Mouse (Mus musculus): ENCODE measurements around the gene Myo5c. TPM values are rescaled to one million over a fixed set of nuclear protein-coding genes. Genes with fewer than 3 reads are reported as not detected.
A peak's percentile ranks its signal among the peaks of the same experiment; 100 is the strongest.

Myo5c gene
- polyA plus RNA-seq, 2 experiments: 0.41 to 0.52 TPM

DNA sequence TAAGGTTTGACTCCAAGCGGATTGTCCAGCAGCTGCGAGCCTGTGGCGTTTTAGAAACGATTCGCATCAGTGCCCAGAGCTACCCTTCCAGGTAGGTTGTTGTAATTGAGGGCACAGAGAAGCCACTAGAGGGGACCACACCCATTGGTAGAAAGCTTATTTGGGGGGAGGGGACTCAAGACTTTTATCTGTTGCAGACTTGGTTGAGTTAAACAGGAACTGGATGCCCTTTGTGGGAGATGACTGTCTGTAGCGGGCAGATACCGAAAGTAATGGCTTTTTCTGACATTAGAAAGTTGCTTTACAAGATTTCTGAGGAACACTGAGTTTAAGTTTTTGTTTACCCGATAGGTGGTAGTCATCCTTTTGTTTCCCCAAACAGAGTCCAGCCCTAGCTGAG lies 39.7 kb downstream of the Myo5c start:
- TF ChIP-seq CTCF (IDR thresholded peaks at IDR 0.05; ENCODE audit: low read depth) (no peak), EP300 (IDR thresholded peaks at IDR 0.05; ENCODE audit: low read depth) (no peak)
- H3K27me3 ChIP-seq (ENCODE audit: control insufficient read depth, insufficient read depth, low read length): no peaks in the 10 kb centered on the region
- ATAC-seq (ENCODE audit: insufficient read depth): no peak
- DNase-seq (ENCODE audit: low read depth in 3 of 3, low spot score in 3 of 3): no peak
- no peaks in the 10 kb centered on the region for H3K9me3 ChIP-seq (ENCODE audit: control insufficient read depth, low read length)
- H3K9ac ChIP-seq (replicated peaks): no peak overlapping the region
- no peak overlapping the region for H3K4me3 ChIP-seq (ENCODE audit: insufficient read depth in 1 of 2, low read depth in 2 of 2, low read length in 2 of 2)
- H3K36me3 ChIP-seq (replicated peaks; ENCODE audit: control insufficient read depth, insufficient read depth, low read depth): no peaks in the 10 kb centered on the region
- peaks cover 0 to 2% of the 10 kb centered on the region in 2 experiments; a peak in 1 of 4 replicates for H3K4me1 ChIP-seq (replicated peaks; ENCODE audit: control insufficient read depth in 2 of 2, insufficient read depth in 2 of 2, low read length in 1 of 2)
- 56% methylated on average over 8 of the region's 8 CpGs for WGBS (ENCODE audit: insufficient replicate concordance)
- no peak overlapping the region for H3K27ac ChIP-seq
- no peak overlapping the region for H3K4me2 ChIP-seq (ENCODE audit: low read depth)

DNA sequence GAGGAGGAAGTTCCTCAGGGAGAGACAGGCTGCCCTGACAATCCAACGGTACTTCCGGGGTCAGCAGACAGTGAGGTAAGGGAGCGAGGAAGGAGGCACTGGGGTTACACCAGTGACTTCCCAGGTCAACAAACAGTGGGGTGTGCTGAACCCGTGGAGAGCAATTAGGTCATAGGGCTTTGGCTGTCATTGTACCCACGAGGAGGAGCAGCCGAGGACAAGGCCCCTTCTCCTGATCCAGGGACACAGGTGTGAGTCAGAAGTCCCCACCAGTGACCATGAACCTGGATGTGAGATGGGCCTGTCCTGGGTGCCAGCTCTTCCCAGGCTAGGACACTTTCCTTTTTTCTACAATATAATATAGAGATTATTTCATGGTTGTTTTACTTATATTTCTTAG lies 41.8 kb downstream of the Myo5c start:
- 62% methylated on average over 6 of the region's 6 CpGs for WGBS (ENCODE audit: insufficient replicate concordance)
- no peak overlapping the region for H3K27ac ChIP-seq
- H3K4me3 ChIP-seq (ENCODE audit: insufficient read depth in 1 of 2, low read depth in 2 of 2, low read length in 2 of 2): no peak overlapping the region
- DNase-seq (ENCODE audit: low read depth in 3 of 3, low spot score in 3 of 3) (no peak), ATAC-seq (ENCODE audit: insufficient read depth) (no peak)
- no peaks in the 10 kb centered on the region for H3K27me3 ChIP-seq (ENCODE audit: control insufficient read depth, insufficient read depth, low read length)
- no peak overlapping the region for H3K4me2 ChIP-seq (ENCODE audit: low read depth)
- no peak for TF ChIP-seq CTCF (IDR thresholded peaks at IDR 0.05; ENCODE audit: low read depth)
- no peak overlapping the region for H3K9ac ChIP-seq (replicated peaks)
- no peaks in the 10 kb centered on the region for H3K4me1 ChIP-seq (replicated peaks; ENCODE audit: control insufficient read depth in 2 of 2, insufficient read depth in 2 of 2, low read length in 1 of 2)
- no peaks in the 10 kb centered on the region for H3K36me3 ChIP-seq (replicated peaks; ENCODE audit: control insufficient read depth, insufficient read depth, low read depth)
- H3K9me3 ChIP-seq (ENCODE audit: control insufficient read depth, low read length): no peaks in the 10 kb centered on the region

DNA sequence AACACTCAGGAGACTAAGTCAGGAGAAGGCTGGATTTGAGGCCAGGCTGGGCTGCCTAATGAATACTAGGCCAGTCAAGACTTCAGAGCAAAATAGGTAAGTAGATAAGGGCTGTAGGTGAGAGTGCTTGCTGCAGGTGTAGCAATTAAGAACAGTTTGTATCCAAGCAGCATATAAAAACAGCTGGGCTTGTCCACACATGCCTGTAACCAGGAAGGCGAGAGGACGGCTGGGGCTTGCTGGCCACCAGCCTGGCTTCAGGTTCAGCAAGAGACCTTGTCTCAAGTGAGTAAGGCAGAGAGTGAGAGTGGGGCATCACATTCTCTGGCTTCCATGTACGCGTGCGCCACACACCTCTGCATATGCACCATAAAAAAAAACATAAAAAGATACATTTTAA lies 42.7 kb downstream of the Myo5c start:
- no peak for ATAC-seq (ENCODE audit: insufficient read depth)

DNA sequence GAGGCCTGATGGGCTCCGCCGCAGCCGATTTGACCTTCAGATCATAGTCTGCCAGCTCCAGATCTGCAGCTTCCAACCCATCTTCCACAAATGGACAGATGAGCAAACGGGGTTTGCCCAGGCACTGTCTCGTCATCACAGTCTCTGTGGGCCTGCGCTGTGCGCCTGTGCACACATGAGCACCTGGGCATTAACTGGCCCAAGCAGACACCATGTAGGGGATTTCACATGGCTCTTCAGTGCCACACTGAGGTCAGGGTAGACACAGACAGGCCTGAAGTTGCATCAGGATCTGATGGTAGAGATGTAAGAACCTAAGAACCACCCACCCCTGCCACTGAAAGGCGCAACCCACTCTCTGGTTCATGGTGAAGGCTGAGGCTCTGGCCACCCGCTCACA lies 43.2 kb downstream of the Myo5c start:
- 84% methylated on average over 9 of the region's 9 CpGs for WGBS (ENCODE audit: insufficient replicate concordance)
- DNase-seq (ENCODE audit: low read depth in 3 of 3, low spot score in 3 of 3): no peak
- Histone ChIP-seq H3K9ac (replicated peaks) (no peak overlapping the region), H3K27ac (no peak overlapping the region), H3K27me3 (ENCODE audit: control insufficient read depth, insufficient read depth, low read length) (no peaks in the 10 kb centered on the region), H3K4me2 (ENCODE audit: low read depth) (no peak overlapping the region), H3K4me1 (replicated peaks; ENCODE audit: control insufficient read depth in 2 of 2, insufficient read depth in 2 of 2, low read length in 1 of 2) (no peaks in the 10 kb centered on the region), H3K4me3 (ENCODE audit: insufficient read depth in 1 of 2, low read depth in 2 of 2, low read length in 2 of 2) (no peak overlapping the region), H3K9me3 (ENCODE audit: control insufficient read depth, low read length) (no peaks in the 10 kb centered on the region), H3K36me3 (replicated peaks; ENCODE audit: control insufficient read depth, insufficient read depth, low read depth) (no peaks in the 10 kb centered on the region)
- no peak for ATAC-seq (ENCODE audit: insufficient read depth)
- TF ChIP-seq CTCF (IDR thresholded peaks at IDR 0.05; ENCODE audit: low read depth): no peak
- no peak for TF ChIP-seq EP300 (IDR thresholded peaks at IDR 0.05; ENCODE audit: low read depth)

More for the DNA sequence above, 42.7 kb downstream of the Myo5c start:
- DNase-seq (ENCODE audit: low read depth in 3 of 3, low spot score in 3 of 3): no peak
- Histone ChIP-seq H3K4me3 (ENCODE audit: insufficient read depth in 1 of 2, low read depth in 2 of 2, low read length in 2 of 2) (no peak overlapping the region), H3K27me3 (ENCODE audit: control insufficient read depth, insufficient read depth, low read length) (no peaks in the 10 kb centered on the region), H3K9me3 (ENCODE audit: control insufficient read depth, low read length) (no peaks in the 10 kb centered on the region), H3K27ac (no peak overlapping the region), H3K4me1 (replicated peaks; ENCODE audit: control insufficient read depth in 2 of 2, insufficient read depth in 2 of 2, low read length in 1 of 2) (no peaks in the 10 kb centered on the region), H3K4me2 (ENCODE audit: low read depth) (no peak overlapping the region), H3K36me3 (replicated peaks; ENCODE audit: control insufficient read depth, insufficient read depth, low read depth) (no peaks in the 10 kb centered on the region), H3K9ac (replicated peaks) (no peak overlapping the region)
- TF ChIP-seq EP300 (IDR thresholded peaks at IDR 0.05; ENCODE audit: low read depth) (no peak), CTCF (IDR thresholded peaks at IDR 0.05; ENCODE audit: low read depth) (no peak)
- WGBS (ENCODE audit: insufficient replicate concordance): 79% methylated on average over 5 of the region's 5 CpGs

DNA sequence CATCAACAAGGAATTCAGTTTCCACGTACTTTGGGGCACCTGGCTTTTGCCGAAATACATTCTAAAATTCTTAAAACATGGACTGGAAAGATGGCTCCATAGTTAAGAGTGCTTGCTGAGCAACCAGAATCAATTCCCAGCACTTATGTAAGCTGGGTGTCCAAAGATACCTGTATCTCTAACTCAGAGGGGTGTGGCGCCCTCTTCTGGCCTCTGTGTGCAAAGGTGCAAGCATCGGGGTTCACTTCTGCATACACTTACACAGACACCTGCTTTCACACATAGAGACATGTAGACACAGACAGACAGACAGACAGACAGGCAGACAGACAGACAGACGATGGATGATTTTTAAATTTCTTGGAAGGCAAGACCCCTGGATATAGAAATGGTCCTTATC lies 49.0 kb downstream of the Myo5c start:
- H3K27ac ChIP-seq: no peak overlapping the region
- no peak overlapping the region for H3K4me3 ChIP-seq (ENCODE audit: insufficient read depth in 1 of 2, low read depth in 2 of 2, low read length in 2 of 2)
- H3K9me3 ChIP-seq (ENCODE audit: control insufficient read depth, low read length): no peaks in the 10 kb centered on the region
- H3K27me3 ChIP-seq (ENCODE audit: control insufficient read depth, insufficient read depth, low read length): no peaks in the 10 kb centered on the region
- TF ChIP-seq CTCF (IDR thresholded peaks at IDR 0.05; ENCODE audit: low read depth): peak; percentile 65
- no peak for TF ChIP-seq EP300 (IDR thresholded peaks at IDR 0.05; ENCODE audit: low read depth)
- H3K36me3 ChIP-seq (replicated peaks; ENCODE audit: control insufficient read depth, insufficient read depth, low read depth): no peaks in the 10 kb centered on the region
- no peak overlapping the region for H3K4me2 ChIP-seq (ENCODE audit: low read depth)
- ATAC-seq (ENCODE audit: insufficient read depth): no peak
- H3K4me1 ChIP-seq (replicated peaks; ENCODE audit: control insufficient read depth in 2 of 2, insufficient read depth in 2 of 2, low read length in 1 of 2): no peaks in the 10 kb centered on the region
- DNase-seq (ENCODE audit: low read depth in 3 of 3, low spot score in 3 of 3): no peak
- 33% methylated on average over 5 of the region's 5 CpGs for WGBS (ENCODE audit: insufficient replicate concordance)
- H3K9ac ChIP-seq (replicated peaks): no peak overlapping the region
